Mouse (Mus musculus) gastrocnemius, adult 18-20 months (tissue): ENCODE results near the gene Cdh4. TPM values are rescaled to one million over a fixed set of nuclear protein-coding genes. Genes with fewer than 3 reads are reported as not detected.

Experiments used
- DNase-seq: peaks from one replicate; pipeline ENCODE4 v3.0.0; 2021; ENCODE audit warnings: low spot score
- total RNA-seq, 2 experiments: library from RNA; stranded (reverse); gene quantifications; 2 replicates each; pipeline ENCODE4 v1.2.3; 2021

Gene Cdh4
- total RNA-seq, 2 experiments from 2014 or later: 11.5 to 16.7 TPM

DNA sequence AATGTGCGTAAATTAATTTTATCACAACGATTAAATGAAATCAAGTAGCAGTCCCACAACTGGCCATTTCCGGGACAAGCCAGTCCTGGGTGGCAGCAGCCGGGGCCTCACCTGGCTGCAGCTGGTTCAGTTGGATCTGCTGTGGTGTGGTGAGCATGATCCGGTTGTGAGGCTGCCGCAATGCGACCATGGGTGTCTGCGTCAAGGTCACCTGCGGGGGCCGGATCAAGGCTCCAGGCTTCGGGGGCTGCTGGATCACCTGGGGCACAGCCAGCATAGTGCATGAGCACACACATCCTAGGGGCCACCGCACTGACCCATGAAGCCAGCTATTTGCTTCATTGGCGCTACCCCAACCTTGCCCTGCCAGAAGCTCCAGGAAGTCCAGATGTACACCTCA lies 486.9 kb downstream of the Cdh4 start:
- no peak for DNase-seq

DNA sequence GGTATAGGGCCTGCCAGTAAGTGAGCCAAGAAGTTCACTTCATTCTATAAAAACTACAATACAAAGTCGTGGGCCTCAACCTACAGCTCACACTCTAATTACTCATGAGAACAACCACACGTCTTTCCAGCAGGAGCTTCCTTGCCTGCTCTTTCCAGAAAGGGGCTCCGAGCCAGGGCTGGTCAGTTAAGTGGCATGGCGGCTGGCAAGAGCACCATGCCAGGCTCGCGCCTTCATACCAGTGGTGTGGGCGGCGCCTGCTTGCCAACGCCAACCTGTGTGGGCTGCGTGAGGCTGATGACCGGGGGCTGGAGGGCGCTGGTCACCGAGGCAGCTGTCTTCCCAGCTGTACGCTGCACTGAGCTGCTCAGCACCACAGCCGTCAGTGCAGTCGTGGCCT lies 489.5 kb downstream of the Cdh4 start:
- DNase-seq: no peak

DNA sequence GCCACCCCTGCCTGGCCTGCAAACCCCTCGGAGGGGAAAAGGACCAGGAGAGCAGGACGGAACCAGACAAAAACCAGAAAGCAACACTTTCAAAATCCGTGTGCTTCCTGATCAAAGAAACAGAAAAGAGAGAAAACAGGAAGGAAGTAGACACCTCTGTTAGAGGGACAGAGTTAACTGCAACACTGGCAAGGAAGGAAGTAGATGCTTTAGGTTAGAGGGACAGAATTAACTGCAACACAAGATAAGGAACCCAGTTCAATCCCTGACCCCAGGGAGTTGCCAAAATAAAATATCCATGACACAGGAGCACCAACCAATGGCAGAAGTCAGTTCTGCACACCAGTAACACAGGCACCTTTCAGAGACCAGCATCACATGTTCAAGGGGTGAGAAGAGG lies 491.9 kb downstream of the Cdh4 start:
- no peak for DNase-seq

DNA sequence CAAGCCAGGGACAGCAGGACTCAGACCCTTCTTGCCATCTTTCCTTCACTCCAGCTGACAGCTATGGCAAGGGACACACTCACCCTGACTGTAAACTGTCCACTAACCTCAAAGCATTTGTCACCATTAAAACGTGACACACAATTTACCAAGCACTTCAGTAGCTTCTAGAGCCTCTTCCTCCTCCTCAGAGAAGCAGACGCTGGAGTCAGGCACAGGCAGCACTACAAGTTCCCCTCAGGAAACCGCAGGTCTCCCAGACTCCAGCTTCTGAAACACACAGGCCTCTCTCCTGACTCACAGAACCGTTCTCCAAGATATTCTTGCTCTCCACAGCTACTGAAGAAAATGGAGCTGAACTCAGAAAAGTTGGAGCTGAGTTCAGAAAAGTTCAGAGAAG lies 494.9 kb downstream of the Cdh4 start:
- DNase-seq: no peak

DNA sequence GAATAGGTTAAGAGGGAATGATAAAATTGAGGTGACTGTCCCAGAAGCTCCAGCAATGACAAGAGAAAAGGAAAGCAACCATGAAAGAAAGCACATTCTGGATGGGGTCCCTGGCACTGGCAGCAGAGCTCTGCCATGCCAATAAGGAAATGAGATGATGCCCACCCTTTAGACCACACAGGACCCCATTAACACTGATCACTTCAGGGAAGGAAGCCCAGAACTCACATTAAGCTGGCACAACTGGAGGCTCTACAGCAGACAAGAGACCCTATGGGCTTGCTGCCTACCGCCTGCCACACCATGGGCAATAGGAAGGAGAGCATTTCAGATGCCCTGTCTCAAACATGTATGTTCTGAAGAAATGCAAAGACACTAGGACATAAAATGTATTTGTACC lies 499.5 kb downstream of the Cdh4 start:
- no peak for DNase-seq

DNA sequence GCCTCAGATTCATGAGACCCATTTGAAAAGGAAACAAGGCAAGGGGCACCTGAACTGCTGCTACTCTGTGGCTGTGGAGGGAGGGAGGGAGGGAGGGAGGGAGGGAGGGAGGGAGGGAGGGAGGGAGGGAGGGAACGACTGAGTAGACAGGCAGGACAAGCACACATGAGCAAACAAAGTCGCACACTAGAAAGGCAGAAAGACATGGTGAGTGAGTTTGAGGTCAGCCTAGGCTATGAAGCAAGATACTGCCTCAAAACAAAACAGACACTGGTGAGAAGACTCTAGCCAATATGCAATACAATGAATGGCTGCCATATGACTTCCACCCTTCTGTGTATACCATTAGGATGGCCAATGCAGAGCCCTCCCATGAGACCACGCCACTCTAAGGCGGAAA lies 502.8 kb downstream of the Cdh4 start:
- no peak for DNase-seq

DNA sequence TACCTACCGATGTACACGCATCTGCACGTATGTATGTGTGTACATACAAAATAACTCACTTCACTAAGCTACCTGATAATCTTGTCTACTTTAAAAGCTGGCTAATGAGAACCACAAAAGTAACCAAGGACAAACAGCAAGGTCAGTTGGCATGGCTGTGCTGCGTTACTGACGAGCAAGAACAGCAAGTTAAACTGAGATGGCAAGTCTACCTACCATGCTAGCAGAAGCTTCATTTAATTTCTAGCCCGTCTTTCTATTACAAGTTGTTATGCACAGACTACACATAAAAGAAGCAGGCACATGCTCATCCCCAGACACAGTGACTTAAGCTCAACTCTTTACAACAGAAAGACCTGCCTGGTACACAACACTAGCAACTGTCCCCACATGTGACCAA lies 504.3 kb downstream of the Cdh4 start:
- DNase-seq: no peak

DNA sequence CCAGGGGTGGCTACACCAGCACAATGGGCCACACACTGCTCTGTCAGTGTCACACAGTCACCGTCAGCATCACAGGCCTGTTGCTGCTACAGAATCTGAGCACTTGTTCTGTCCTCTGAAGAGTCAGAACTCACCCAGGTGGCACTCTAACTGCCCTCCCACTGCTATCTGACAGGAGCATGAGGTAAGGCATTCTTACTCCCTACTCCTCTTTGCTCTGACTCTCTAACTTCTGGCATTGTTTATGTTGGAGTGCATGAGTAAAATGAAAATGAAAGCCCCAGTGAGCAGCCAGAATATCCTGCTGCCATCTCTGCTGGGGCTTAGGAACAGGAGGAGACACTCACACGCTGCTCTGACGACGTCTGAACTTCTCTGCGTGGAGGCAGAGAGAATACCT lies 505.4 kb downstream of the Cdh4 start:
- DNase-seq: no peak

DNA sequence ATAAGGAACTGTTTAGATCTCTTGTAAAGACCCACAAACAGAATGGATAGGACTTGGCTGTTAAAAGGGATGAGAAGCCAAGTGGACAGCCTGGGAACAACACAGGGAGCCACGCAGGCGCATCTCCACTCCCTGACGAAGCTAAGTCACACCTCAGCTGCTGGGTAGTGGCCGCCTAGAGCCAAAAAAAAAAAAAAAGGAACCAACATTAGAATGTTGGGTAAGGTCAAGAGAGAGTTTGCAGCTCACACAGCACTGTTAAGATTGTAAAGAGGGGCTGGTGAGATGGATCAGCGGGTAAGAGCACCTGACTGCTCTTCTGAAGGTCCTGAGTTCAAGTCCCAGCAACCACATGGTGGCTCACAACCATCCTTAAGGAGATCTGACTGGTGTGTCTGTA lies 506.6 kb downstream of the Cdh4 start:
- DNase-seq: no peak
